Mouse (Mus musculus): ENCODE data around the gene Lactb. TPM values are rescaled to one million over a fixed set of nuclear protein-coding genes. Genes with fewer than 3 reads are reported as not detected.

Lactb gene
- polyA plus RNA-seq, 1 experiment from 2014 or later: 14.4 TPM

- WGBS: 92% methylated on average over 8 of the region's 8 CpGs
- ATAC-seq (replicated peaks; ENCODE audit: low FRiP score): no peak
- H3K4me1 ChIP-seq: peaks cover 4% of the 10 kb centered on the region
- no peak overlapping the region for H3K4me2 ChIP-seq
- no peak overlapping the region for H3K27ac ChIP-seq
- no peaks in the 10 kb centered on the region for H3K9me3 ChIP-seq (replicated peaks)
- no peaks in the 10 kb centered on the region for H3K36me3 ChIP-seq
- no peak overlapping the region for H3K9ac ChIP-seq
- H3K27me3 ChIP-seq: no peaks in the 10 kb centered on the region
- H3K4me3 ChIP-seq (replicated peaks): no peak overlapping the region
Observed at GRCm38 (mm10) chr9:66999698-67000097, 24.4 kb upstream of the Lactb start.

- WGBS: 79% methylated on average over 8 of the region's 8 CpGs
- Histone ChIP-seq H3K36me3 (no peaks in the 10 kb centered on the region), H3K9me3 (replicated peaks) (no peaks in the 10 kb centered on the region), H3K4me1 (peaks cover 45% of the 10 kb centered on the region), H3K27me3 (no peaks in the 10 kb centered on the region), H3K9ac (no peak overlapping the region), H3K4me2 (no peak overlapping the region), H3K27ac (no peak overlapping the region), H3K4me3 (replicated peaks) (no peak overlapping the region)
- no peak for ATAC-seq (replicated peaks; ENCODE audit: low FRiP score)
Observed at GRCm38 (mm10) chr9:66991750-66992410, 16.6 kb upstream of the Lactb start.

GRCm38 (mm10) chr9:66991021-66991749, 15.9 kb upstream of the Lactb start:
- Histone ChIP-seq H3K9ac (no peak overlapping the region), H3K9me3 (replicated peaks) (no peaks in the 10 kb centered on the region), H3K27ac (no peak overlapping the region), H3K36me3 (no peaks in the 10 kb centered on the region), H3K4me3 (replicated peaks) (no peak overlapping the region), H3K4me2 (no peak overlapping the region), H3K27me3 (no peaks in the 10 kb centered on the region), H3K4me1 (peaks cover 45% of the 10 kb centered on the region)
- WGBS: 72% methylated on average over 9 of the region's 9 CpGs
- no peak for ATAC-seq (replicated peaks; ENCODE audit: low FRiP score)

GRCm38 (mm10) chr9:66990046-66990445, 14.8 kb upstream of the Lactb start:
- H3K4me3 ChIP-seq (replicated peaks): no peak overlapping the region
- no peak for ATAC-seq (replicated peaks; ENCODE audit: low FRiP score)
- H3K27me3 ChIP-seq: no peaks in the 10 kb centered on the region
- H3K4me2 ChIP-seq: no peak overlapping the region
- no peak overlapping the region for H3K9ac ChIP-seq
- WGBS: 79% methylated on average over 5 of the region's 5 CpGs
- no peaks in the 10 kb centered on the region for H3K36me3 ChIP-seq
- no peaks in the 10 kb centered on the region for H3K9me3 ChIP-seq (replicated peaks)
- H3K27ac ChIP-seq: peak overlapping the region; percentile 96
- peaks cover 45% of the 10 kb centered on the region for H3K4me1 ChIP-seq

- Histone ChIP-seq H3K9ac (no peak overlapping the region), H3K27me3 (no peaks in the 10 kb centered on the region), H3K36me3 (no peaks in the 10 kb centered on the region), H3K4me2 (no peak overlapping the region), H3K27ac (peak overlapping the region; percentile 96), H3K4me1 (peaks cover 45% of the 10 kb centered on the region), H3K9me3 (replicated peaks) (no peaks in the 10 kb centered on the region), H3K4me3 (replicated peaks) (no peak overlapping the region)
- 66% methylated on average over 6 of the region's 6 CpGs for WGBS
- no peak for ATAC-seq (replicated peaks; ENCODE audit: low FRiP score)
Observed at GRCm38 (mm10) chr9:66989581-66989980, 14.3 kb upstream of the Lactb start.

GRCm38 (mm10) chr9:66988888-66989414, 13.7 kb upstream of the Lactb start:
- H3K4me3 ChIP-seq (replicated peaks): no peak overlapping the region
- 20% methylated on average over 6 of the region's 6 CpGs for WGBS
- no peaks in the 10 kb centered on the region for H3K9me3 ChIP-seq (replicated peaks)
- H3K27ac ChIP-seq: peak overlapping the region; percentile 96
- H3K36me3 ChIP-seq: no peaks in the 10 kb centered on the region
- no peak overlapping the region for H3K9ac ChIP-seq
- H3K4me1 ChIP-seq: peaks cover 48% of the 10 kb centered on the region
- no peak overlapping the region for H3K4me2 ChIP-seq
- peak; percentile 75 for ATAC-seq (replicated peaks; ENCODE audit: low FRiP score)
- no peaks in the 10 kb centered on the region for H3K27me3 ChIP-seq

GRCm38 (mm10) chr9:66988198-66988887, 13.1 kb upstream of the Lactb start:
- WGBS: 52% methylated on average over 11 of the region's 11 CpGs
- Histone ChIP-seq H3K36me3 (no peaks in the 10 kb centered on the region), H3K4me3 (replicated peaks) (no peak overlapping the region), H3K27ac (peak overlapping the region; percentile 96), H3K9ac (no peak overlapping the region), H3K9me3 (replicated peaks) (no peaks in the 10 kb centered on the region), H3K27me3 (no peaks in the 10 kb centered on the region), H3K4me2 (peak overlapping the region; percentile 19; the same call in 1 of the 2 replicates), H3K4me1 (peaks cover 48% of the 10 kb centered on the region)
- ATAC-seq (replicated peaks; ENCODE audit: low FRiP score): peak; percentile 49

GRCm38 (mm10) chr9:66985377-66985776, 10.1 kb upstream of the Lactb start:
- H3K9me3 ChIP-seq (replicated peaks): no peaks in the 10 kb centered on the region
- no peaks in the 10 kb centered on the region for H3K27me3 ChIP-seq
- WGBS: 76% methylated on average over 7 of the region's 7 CpGs
- H3K36me3 ChIP-seq: no peaks in the 10 kb centered on the region
- peaks cover 36% of the 10 kb centered on the region for H3K4me1 ChIP-seq
- H3K9ac ChIP-seq: no peak overlapping the region
- no peak overlapping the region for H3K27ac ChIP-seq
- ATAC-seq (replicated peaks; ENCODE audit: low FRiP score): no peak
- no peak overlapping the region for H3K4me2 ChIP-seq
- no peak overlapping the region for H3K4me3 ChIP-seq (replicated peaks)

- no peak for ATAC-seq (replicated peaks; ENCODE audit: low FRiP score)
- Histone ChIP-seq H3K36me3 (no peaks in the 10 kb centered on the region), H3K9me3 (replicated peaks) (no peaks in the 10 kb centered on the region), H3K4me3 (replicated peaks) (no peak overlapping the region), H3K4me2 (no peak overlapping the region), H3K27ac (0 out of 2 replicates have a peak overlapping the region, but pooled peaks have one; percentile 9), H3K9ac (no peak overlapping the region), H3K4me1 (peaks cover 7% of the 10 kb centered on the region; the same call in 1 of the 2 replicates), H3K27me3 (no peaks in the 10 kb centered on the region)
- WGBS: 63% methylated on average over 7 of the region's 7 CpGs
Observed at GRCm38 (mm10) chr9:66982085-66982484, 6.8 kb upstream of the Lactb start.

GRCm38 (mm10) chr9:66980458-66980857, 5.2 kb upstream of the Lactb start:
- H3K27me3 ChIP-seq: no peaks in the 10 kb centered on the region
- H3K9ac ChIP-seq: no peak overlapping the region
- WGBS: 14% methylated on average over 5 of the region's 5 CpGs
- no peak overlapping the region for H3K27ac ChIP-seq
- no peak overlapping the region for H3K4me2 ChIP-seq
- no peak for ATAC-seq (replicated peaks; ENCODE audit: low FRiP score)
- H3K4me3 ChIP-seq (replicated peaks): no peak overlapping the region
- H3K36me3 ChIP-seq: no peaks in the 10 kb centered on the region
- H3K4me1 ChIP-seq: peaks cover 18% of the 10 kb centered on the region
- H3K9me3 ChIP-seq (replicated peaks): no peaks in the 10 kb centered on the region

- Histone ChIP-seq H3K4me2 (no peak overlapping the region), H3K27me3 (no peaks in the 10 kb centered on the region), H3K9me3 (replicated peaks) (no peaks in the 10 kb centered on the region), H3K9ac (no peak overlapping the region), H3K4me3 (replicated peaks) (no peak overlapping the region), H3K36me3 (no peaks in the 10 kb centered on the region), H3K4me1 (peaks cover 23% of the 10 kb centered on the region), H3K27ac (no peak overlapping the region)
- 69% methylated on average over 1 of the region's 1 CpGs for WGBS
- no peak for ATAC-seq (replicated peaks; ENCODE audit: low FRiP score)
Observed at GRCm38 (mm10) chr9:66978468-66978867, 3.2 kb upstream of the Lactb start.

GRCm38 (mm10) chr9:66977982-66978381, 2.7 kb upstream of the Lactb start:
- ATAC-seq (replicated peaks; ENCODE audit: low FRiP score): no peak
- no peaks in the 10 kb centered on the region for H3K27me3 ChIP-seq
- H3K4me1 ChIP-seq: peaks cover 23% of the 10 kb centered on the region
- H3K4me2 ChIP-seq: no peak overlapping the region
- no peak overlapping the region for H3K4me3 ChIP-seq (replicated peaks)
- no peak overlapping the region for H3K27ac ChIP-seq
- no peaks in the 10 kb centered on the region for H3K36me3 ChIP-seq
- no peaks in the 10 kb centered on the region for H3K9me3 ChIP-seq (replicated peaks)
- H3K9ac ChIP-seq: no peak overlapping the region
- WGBS: 97% methylated on average over 1 of the region's 1 CpGs
